In genomic region chr11:97657184-97657945, GRCm38 (mm10) we compare ENCODE assay signal across 19 mouse cellular contexts. TPM values are rescaled to one million over a fixed set of nuclear protein-coding genes. Genes with fewer than 3 reads are reported as not detected.
DNase-seq lines count a peak whose midpoint lies in the region; ATAC-seq and TF ChIP-seq lines count a peak whose summit lies in the region.
"Had no signal": no experiment of that assay in that cellular context is flagged by ENCODE, and none has a peak within 500 bp of the region (broad histone marks: within the 10 kb centered on the region; RNA-seq: fewer than 3 reads in every experiment).

No protein-coding gene starts in this region.

- DNase-seq in cerebellum, adult 11-12 months, result peak; percentile 61
- no peak for DNase-seq in cerebellum, postnatal 4 days (ENCODE audit: low spot score in 2 of 2)
- no peak for DNase-seq in heart, postnatal 36 days
- DNase-seq in adrenal gland, postnatal 25 days, result peak; percentile 54
- DNase-seq: B cell, adult 2 months; cerebellum, adult 2 months; liver; liver, postnatal 0 days; lung, postnatal 14 days had no signal

- intact Hi-C loops in heart, postnatal 36 days (cut with DNase I), result no loop called here

- H3K4me2 ChIP-seq in heart, embryonic 13.5 days, result no peak overlapping the region
- H3K4me2 ChIP-seq in hindbrain, embryonic 13.5 days, result no peak overlapping the region
- no peak overlapping the region for H3K4me2 ChIP-seq in midbrain, embryonic 16.5 days (ENCODE audit: low read length)
- H3K4me2 ChIP-seq: kidney, embryonic 15.5 days had no signal

- H3K36me3 ChIP-seq in heart, embryonic 13.5 days, result no peaks in the 10 kb centered on the region
- H3K36me3 ChIP-seq in E14TG2a.4 (ENCODE audit: insufficient read depth, low read length), result peaks cover 43% of the 10 kb centered on the region
- no peaks in the 10 kb centered on the region for H3K36me3 ChIP-seq in hindbrain, embryonic 13.5 days
- no peaks in the 10 kb centered on the region for H3K36me3 ChIP-seq in midbrain, embryonic 16.5 days (ENCODE audit: control insufficient read depth, insufficient read depth, low read length)
- H3K36me3 ChIP-seq: hindbrain, embryonic 10.5 days; kidney, embryonic 15.5 days had no signal

- 22% methylated on average over 4 of the region's 6 CpGs for WGBS in heart, embryonic 13.5 days
- 35% methylated on average over 5 of the region's 6 CpGs for WGBS in hindbrain, embryonic 13.5 days
- 59% methylated on average over 4 of the region's 6 CpGs for WGBS in midbrain, embryonic 16.5 days

- H3K27ac ChIP-seq in heart, embryonic 13.5 days (replicated peaks), result peak overlapping the region; percentile 53; the same call in 1 of the 2 replicates
- no peak overlapping the region for H3K27ac ChIP-seq in hindbrain, embryonic 13.5 days
- H3K27ac ChIP-seq in midbrain, embryonic 16.5 days (ENCODE audit: low read length), result no peak overlapping the region
- H3K27ac ChIP-seq: hindbrain, embryonic 10.5 days; kidney, embryonic 15.5 days; stomach, postnatal 0 days had no signal

- TF ChIP-seq CTCF in E14TG2a.4 (conservative IDR thresholded peaks at IDR 0.05; ENCODE audit: low read length), result no peak

- peaks cover 52% of the 10 kb centered on the region for H3K4me1 ChIP-seq in heart, embryonic 13.5 days
- H3K4me1 ChIP-seq in E14TG2a.4 (replicated peaks; ENCODE audit: low read depth, low read length), result peaks cover 73% of the 10 kb centered on the region
- H3K4me1 ChIP-seq in hindbrain, embryonic 13.5 days (replicated peaks), result peaks cover 28% of the 10 kb centered on the region
- H3K4me1 ChIP-seq in midbrain, embryonic 16.5 days (ENCODE audit: control insufficient read depth, insufficient read depth, low read length), result peaks cover 21% of the 10 kb centered on the region

- ATAC-seq in heart, embryonic 13.5 days (ENCODE audit: extremely low read depth, insufficient number of reproducible peaks, low FRiP score, low TSS enrichment), result no peak
- ATAC-seq in hindbrain, embryonic 13.5 days (ENCODE audit: low FRiP score), result no peak
- ATAC-seq in midbrain, embryonic 16.5 days, result no peak
- ATAC-seq: forebrain, embryonic 14.5 days; liver, postnatal 0 days had no signal

- no peak overlapping the region for H3K4me3 ChIP-seq in heart, embryonic 13.5 days
- H3K4me3 ChIP-seq in E14TG2a.4 (replicated peaks; ENCODE audit: low read length), result peak overlapping the region; percentile 94
- no peak overlapping the region for H3K4me3 ChIP-seq in hindbrain, embryonic 13.5 days
- H3K4me3 ChIP-seq in midbrain, embryonic 16.5 days (ENCODE audit: low read depth, low read length), result no peak overlapping the region
- H3K4me3 ChIP-seq: hindbrain, embryonic 10.5 days; kidney, embryonic 15.5 days; megakaryocyte, embryonic 14.5 days had no signal

- peak overlapping the region; percentile 54 for H3K9ac ChIP-seq in heart, embryonic 13.5 days
- no peak overlapping the region for H3K9ac ChIP-seq in hindbrain, embryonic 13.5 days
- no peak overlapping the region for H3K9ac ChIP-seq in midbrain, embryonic 16.5 days (ENCODE audit: low read depth, low read length)
- H3K9ac ChIP-seq: kidney, embryonic 15.5 days; liver, postnatal 0 days had no signal

- peaks cover 11% of the 10 kb centered on the region for H3K27me3 ChIP-seq in heart, embryonic 13.5 days (replicated peaks)
- no peaks in the 10 kb centered on the region for H3K27me3 ChIP-seq in E14TG2a.4 (ENCODE audit: insufficient read depth, low read length)
- peaks cover 25% of the 10 kb centered on the region for H3K27me3 ChIP-seq in hindbrain, embryonic 13.5 days
- peaks cover 7% of the 10 kb centered on the region for H3K27me3 ChIP-seq in midbrain, embryonic 16.5 days (ENCODE audit: control insufficient read depth, insufficient read depth, low read depth, low read length)

- H3K9me3 ChIP-seq in heart, embryonic 13.5 days, result no peaks in the 10 kb centered on the region
- H3K9me3 ChIP-seq in E14TG2a.4 (ENCODE audit: low read length), result no peaks in the 10 kb centered on the region
- no peaks in the 10 kb centered on the region for H3K9me3 ChIP-seq in hindbrain, embryonic 13.5 days
- H3K9me3 ChIP-seq in midbrain, embryonic 16.5 days (replicated peaks; ENCODE audit: control insufficient read depth, low read length, poor library complexity, severe bottlenecking), result no peaks in the 10 kb centered on the region
- H3K9me3 ChIP-seq: kidney, embryonic 15.5 days had no signal

RNA-seq across cellular contexts. Expression of gene Mllt6, which starts 5.8 kb away (rescaled TPM):
- 1.7 and 1.9 TPM in 2 replicates for polyA plus RNA-seq in heart, embryonic 13.5 days (2015; fragmentation: Nextera tagmentation; extraction: Ambion mirVana)
- 10 to 100 TPM; 67.0 to 68.8 TPM for total RNA-seq in heart, postnatal 36 days (2021)
- 49.4 and 53.6 TPM in 2 replicates for total RNA-seq in adrenal gland, postnatal 25 days (2021)
- polyA plus RNA-seq in hindbrain, embryonic 13.5 days (2015; fragmentation: Nextera tagmentation; extraction: Ambion mirVana), result 3.4 and 4.1 TPM in 2 replicates
- 3.3 and 3.5 TPM in 2 replicates for polyA plus RNA-seq in midbrain, embryonic 16.5 days (2015; fragmentation: Nextera tagmentation; extraction: Ambion mirVana)

RNA-seq across cellular contexts. Expression of gene Epop, which starts 27.9 kb away (rescaled TPM):
- polyA plus RNA-seq in heart, embryonic 13.5 days (2015; fragmentation: Nextera tagmentation; extraction: Ambion mirVana), result 1.1 and 1.4 TPM in 2 replicates
- 1 to 10 TPM in 1 of 2 experiments, under 1 TPM in 1; 0.95 to 2.4 TPM for total RNA-seq in heart, postnatal 36 days (2021)
- 6.2 and 7.8 TPM in 2 replicates for total RNA-seq in adrenal gland, postnatal 25 days (2021)
- polyA plus RNA-seq in hindbrain, embryonic 13.5 days (2015; fragmentation: Nextera tagmentation; extraction: Ambion mirVana), result 2.3 and 3.0 TPM in 2 replicates
- 1.2 and 1.3 TPM in 2 replicates for polyA plus RNA-seq in midbrain, embryonic 16.5 days (2015; fragmentation: Nextera tagmentation; extraction: Ambion mirVana)
- total RNA-seq: MEL had no signal

RNA-seq across cellular contexts. Expression of gene Cisd3, which starts 28.3 kb away (rescaled TPM):
- polyA plus RNA-seq in heart, embryonic 13.5 days (2015; fragmentation: Nextera tagmentation; extraction: Ambion mirVana), result 44.1 and 53.7 TPM in 2 replicates
- total RNA-seq in heart, postnatal 36 days (2021), result 100 to 1,000 TPM; 146 TPM
- total RNA-seq in adrenal gland, postnatal 25 days (2021), result 164 and 166 TPM in 2 replicates
- polyA plus RNA-seq in hindbrain, embryonic 13.5 days (2015; fragmentation: Nextera tagmentation; extraction: Ambion mirVana), result 23.8 and 25.6 TPM in 2 replicates
- 24.4 and 29.8 TPM in 2 replicates for polyA plus RNA-seq in midbrain, embryonic 16.5 days (2015; fragmentation: Nextera tagmentation; extraction: Ambion mirVana)

RNA-seq across cellular contexts. Expression of gene Pcgf2, which starts 42.9 kb away (rescaled TPM):
- 10.5 and 11.0 TPM in 2 replicates for polyA plus RNA-seq in heart, embryonic 13.5 days (2015; fragmentation: Nextera tagmentation; extraction: Ambion mirVana)
- total RNA-seq in heart, postnatal 36 days (2021), result 1 to 10 TPM; 5.2 to 7.4 TPM
- total RNA-seq in adrenal gland, postnatal 25 days (2021), result 27.0 and 36.1 TPM in 2 replicates
- 26.2 and 26.3 TPM in 2 replicates for polyA plus RNA-seq in hindbrain, embryonic 13.5 days (2015; fragmentation: Nextera tagmentation; extraction: Ambion mirVana)
- polyA plus RNA-seq in midbrain, embryonic 16.5 days (2015; fragmentation: Nextera tagmentation; extraction: Ambion mirVana), result 18.2 and 19.1 TPM in 2 replicates

RNA-seq across cellular contexts. Expression of gene Psmb3, which starts 45.8 kb away (rescaled TPM):
- polyA plus RNA-seq in heart, embryonic 13.5 days (2015; fragmentation: Nextera tagmentation; extraction: Ambion mirVana), result 371 and 445 TPM in 2 replicates
- 100 to 1,000 TPM; 141 to 151 TPM for total RNA-seq in heart, postnatal 36 days (2021)
- total RNA-seq in adrenal gland, postnatal 25 days (2021), result 216 and 226 TPM in 2 replicates
- 476 and 483 TPM in 2 replicates for polyA plus RNA-seq in hindbrain, embryonic 13.5 days (2015; fragmentation: Nextera tagmentation; extraction: Ambion mirVana)
- 387 and 401 TPM in 2 replicates for polyA plus RNA-seq in midbrain, embryonic 16.5 days (2015; fragmentation: Nextera tagmentation; extraction: Ambion mirVana)

Comparison
In these comparisons a context has a peak if more than half of its experiments do, and no peak if none do; other contexts are left out.
1. DNase-seq: peak in cerebellum, adult 11-12 months (single experiment) and adrenal gland, postnatal 25 days (single experiment); none in cerebellum, postnatal 4 days (0 of 2) and heart, postnatal 36 days (0 of 2).